Mouse (Mus musculus) thymus, adult 2 months (tissue): ENCODE results near the gene Phospho1.

Experiments used
- CTCF ChIP-seq: fragments of 200-500 bp; IDR thresholded peaks from 2 replicates; pipeline ENCODE4 v1.5.1; 2012; ENCODE audit warnings: mild to moderate bottlenecking, control low read depth, low read length, moderate library complexity, borderline replicate concordance; ENCODE audit not compliant: control insufficient read depth, poor library complexity, insufficient read depth; ENCODE audit errors: extremely low read depth
- POLR2A ChIP-seq: fragments of 200-500 bp; IDR thresholded peaks from 2 replicates; pipeline ENCODE4 v1.6.1; 2012; ENCODE audit warnings: mild to moderate bottlenecking, low read length, control low read depth, moderate library complexity; ENCODE audit not compliant: control insufficient read depth, poor library complexity, insufficient read depth; ENCODE audit errors: extremely low read depth

- TF ChIP-seq CTCF (no peak), POLR2A (no peak)
These were observed 7.3 kb downstream of the Phospho1 start for GRCm38 (mm10) chr11:95831641-95832040.
